In the genomic region with DNA sequence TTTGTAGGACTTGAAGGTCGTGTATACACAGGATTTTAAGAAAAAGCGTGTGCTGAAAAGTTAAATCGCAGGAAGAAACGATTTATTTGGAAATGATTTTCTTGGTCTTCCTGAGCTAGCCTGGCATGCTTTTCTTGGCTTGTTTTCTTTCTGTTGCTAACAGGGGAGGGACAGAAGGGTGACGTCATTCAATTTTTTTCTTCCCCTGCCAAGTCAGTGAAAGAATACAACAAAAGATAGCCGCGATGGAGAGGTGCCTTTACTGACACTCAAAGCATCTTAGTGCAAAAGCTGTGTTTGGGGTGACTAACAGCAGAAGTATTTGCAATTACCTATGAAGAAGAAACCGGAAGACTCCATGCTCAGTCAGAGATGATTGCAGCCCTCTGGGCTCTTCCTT, we compare ENCODE assay signal across 21 mouse cellular contexts. TPM values are rescaled to one million over a fixed set of nuclear protein-coding genes. Genes with fewer than 3 reads are reported as not detected.
DNase-seq lines count a peak whose midpoint lies in the region; ATAC-seq and TF ChIP-seq lines count a peak whose summit lies in the region.
"Had no signal": no experiment of that assay in that cellular context is flagged by ENCODE, and none has a peak within 500 bp of the region (broad histone marks: within the 10 kb centered on the region; RNA-seq: fewer than 3 reads in every experiment).

No protein-coding gene starts in this region.

- H3K36me3 ChIP-seq in forebrain, embryonic 14.5 days (ENCODE audit: control insufficient read depth, insufficient read depth, low read length): no peaks in the 10 kb centered on the region
- no peaks in the 10 kb centered on the region for H3K36me3 ChIP-seq in forebrain, embryonic 12.5 days (replicated peaks)
- no peaks in the 10 kb centered on the region for H3K36me3 ChIP-seq in lung, embryonic 14.5 days (ENCODE audit: insufficient read depth)
- H3K36me3 ChIP-seq in forebrain, postnatal 0 days (ENCODE audit: insufficient read depth): no peaks in the 10 kb centered on the region
- H3K36me3 ChIP-seq: heart, embryonic 15.5 days; kidney, embryonic 15.5 days; limb, embryonic 12.5 days had no signal

- H3K4me1 ChIP-seq in forebrain, embryonic 14.5 days (ENCODE audit: control insufficient read depth, insufficient read depth, low read length): no peaks in the 10 kb centered on the region
- H3K4me1 ChIP-seq in forebrain, embryonic 12.5 days: no peaks in the 10 kb centered on the region; the same call in 1 of the 2 replicates
- no peaks in the 10 kb centered on the region for H3K4me1 ChIP-seq in lung, embryonic 14.5 days (ENCODE audit: insufficient read depth)
- no peaks in the 10 kb centered on the region for H3K4me1 ChIP-seq in forebrain, postnatal 0 days (ENCODE audit: insufficient read depth)
- H3K4me1 ChIP-seq: heart, embryonic 15.5 days; kidney, embryonic 15.5 days had no signal

- H3K9me3 ChIP-seq in forebrain, embryonic 14.5 days (replicated peaks; ENCODE audit: control insufficient read depth, low read length): no peaks in the 10 kb centered on the region
- H3K9me3 ChIP-seq in forebrain, embryonic 12.5 days: no peaks in the 10 kb centered on the region
- H3K9me3 ChIP-seq in lung, embryonic 14.5 days (ENCODE audit: low read depth, low read length): no peaks in the 10 kb centered on the region
- no peaks in the 10 kb centered on the region for H3K9me3 ChIP-seq in forebrain, postnatal 0 days (ENCODE audit: low read length)
- H3K9me3 ChIP-seq: heart, embryonic 15.5 days; kidney, embryonic 15.5 days; limb, embryonic 12.5 days had no signal

- no peak for ATAC-seq in forebrain, embryonic 14.5 days
- no peak for ATAC-seq in forebrain, embryonic 12.5 days (ENCODE audit: low FRiP score)
- ATAC-seq in lung, embryonic 14.5 days (ENCODE audit: insufficient read depth): no peak
- no peak for ATAC-seq in forebrain, postnatal 0 days
- ATAC-seq: CD4-positive, CD25-positive, alpha-beta regulatory T cell, adult 4 months; midbrain, embryonic 16.5 days had no signal

- no peak overlapping the region for H3K27ac ChIP-seq in forebrain, embryonic 14.5 days (ENCODE audit: low read depth, low read length)
- H3K27ac ChIP-seq in forebrain, embryonic 12.5 days: no peak overlapping the region
- no peak overlapping the region for H3K27ac ChIP-seq in lung, embryonic 14.5 days (ENCODE audit: low read depth)
- H3K27ac ChIP-seq in forebrain, postnatal 0 days (ENCODE audit: low read depth, low read length): no peak overlapping the region
- H3K27ac ChIP-seq: gastrocnemius, adult 2 months; heart, embryonic 15.5 days; hindbrain, embryonic 14.5 days; kidney, embryonic 15.5 days; limb, embryonic 12.5 days; liver, embryonic 14.5 days had no signal

- no peak overlapping the region for H3K9ac ChIP-seq in forebrain, embryonic 14.5 days (ENCODE audit: low read length)
- H3K9ac ChIP-seq in forebrain, embryonic 12.5 days: no peak overlapping the region
- H3K9ac ChIP-seq in lung, embryonic 14.5 days: no peak overlapping the region
- H3K9ac ChIP-seq in forebrain, postnatal 0 days: no peak overlapping the region
- H3K9ac ChIP-seq: heart, embryonic 15.5 days; hindbrain, embryonic 14.5 days; kidney, embryonic 15.5 days; limb, embryonic 12.5 days; liver, embryonic 14.5 days had no signal

- peak; percentile 57 for DNase-seq in forebrain, embryonic 14.5 days (ENCODE audit: low spot score)
- peak; percentile 31 for DNase-seq in lung, embryonic 14.5 days
- no peak for DNase-seq in lung, postnatal 36 days
- peak; percentile 56 for DNase-seq in NIH3T3 (ENCODE audit: low read depth)
- DNase-seq in forebrain, postnatal 0 days: peak; percentile 6
- no peak for DNase-seq in ovary, postnatal 14 days (ENCODE audit: low spot score)
- DNase-seq: cerebellum, adult 9-10 months; embryo, embryonic 11 days; gastrocnemius, adult 2 months; heart, adult 18-20 months; right cerebral cortex, postnatal 4 days; thymus, postnatal 4 days had no signal

- 30% methylated on average over 8 of the region's 8 CpGs for WGBS in forebrain, embryonic 14.5 days
- 47% methylated on average over 8 of the region's 8 CpGs for WGBS in forebrain, embryonic 12.5 days
- WGBS in lung, embryonic 14.5 days: 50% methylated on average over 8 of the region's 8 CpGs
- WGBS in forebrain, postnatal 0 days: 25% methylated on average over 8 of the region's 8 CpGs

- H3K27me3 ChIP-seq in forebrain, embryonic 14.5 days (replicated peaks; ENCODE audit: control insufficient read depth, insufficient read depth, low read length): no peaks in the 10 kb centered on the region
- H3K27me3 ChIP-seq in forebrain, embryonic 12.5 days: no peaks in the 10 kb centered on the region
- no peaks in the 10 kb centered on the region for H3K27me3 ChIP-seq in lung, embryonic 14.5 days (ENCODE audit: insufficient read depth, low read length)
- H3K27me3 ChIP-seq in forebrain, postnatal 0 days (ENCODE audit: insufficient read depth, low read length): no peaks in the 10 kb centered on the region
- H3K27me3 ChIP-seq: heart, embryonic 15.5 days; kidney, embryonic 15.5 days; limb, embryonic 12.5 days had no signal

- no peak overlapping the region for H3K4me3 ChIP-seq in forebrain, embryonic 14.5 days (ENCODE audit: low read depth, low read length)
- H3K4me3 ChIP-seq in forebrain, embryonic 12.5 days (replicated peaks): no peak overlapping the region
- no peak overlapping the region for H3K4me3 ChIP-seq in lung, embryonic 14.5 days (ENCODE audit: low read depth, low read length)
- no peak overlapping the region for H3K4me3 ChIP-seq in forebrain, postnatal 0 days (ENCODE audit: low read depth, low read length)
- H3K4me3 ChIP-seq: gastrocnemius, adult 2 months; heart, embryonic 15.5 days; kidney, embryonic 15.5 days; limb, embryonic 12.5 days had no signal

- no peak overlapping the region for H3K4me2 ChIP-seq in forebrain, embryonic 14.5 days (ENCODE audit: low read length)
- no peak overlapping the region for H3K4me2 ChIP-seq in forebrain, embryonic 12.5 days
- H3K4me2 ChIP-seq in lung, embryonic 14.5 days: no peak overlapping the region
- no peak overlapping the region for H3K4me2 ChIP-seq in forebrain, postnatal 0 days (ENCODE audit: low read depth)
- H3K4me2 ChIP-seq: heart, embryonic 15.5 days; hindbrain, embryonic 14.5 days; kidney, embryonic 15.5 days; limb, embryonic 12.5 days had no signal

- TF ChIP-seq CTCF in lung, embryonic 14.5 days (IDR thresholded peaks at IDR 0.05; ENCODE audit: low read depth): no peak
- no peak for TF ChIP-seq CTCF in forebrain, postnatal 0 days (IDR thresholded peaks at IDR 0.05; ENCODE audit: low read depth)

RNA-seq across cellular contexts. Expression of gene Elovl7, which starts 48.8 kb away (rescaled TPM):
- 1.3 and 1.6 TPM in 2 replicates for polyA plus RNA-seq in forebrain, embryonic 14.5 days (2014; fragmentation: Nextera tagmentation; extraction: Ambion mirVana)
- 0.57 and 1.3 TPM in 2 replicates for polyA plus RNA-seq in forebrain, embryonic 12.5 days (2016; fragmentation: Nextera tagmentation; extraction: Ambion mirVana)
- polyA plus RNA-seq in lung, embryonic 14.5 days (2014; fragmentation: Nextera tagmentation; extraction: Ambion mirVana): 9.7 and 9.9 TPM in 2 replicates
- 2.6 TPM in 2 replicates for total RNA-seq in forebrain, postnatal 0 days (2014; rRNA removed)
- polyA plus RNA-seq in forebrain, postnatal 0 days (2015; fragmentation: Nextera tagmentation; extraction: Ambion mirVana): 2.0 and 2.9 TPM in 2 replicates
- total RNA-seq: MEL had no signal

RNA-seq across cellular contexts. Expression of gene Depdc1b, which starts 53.1 kb away (rescaled TPM):
- polyA plus RNA-seq in forebrain, embryonic 14.5 days (2014; fragmentation: Nextera tagmentation; extraction: Ambion mirVana): 4.5 and 6.8 TPM in 2 replicates
- 18.2 and 22.6 TPM in 2 replicates for polyA plus RNA-seq in forebrain, embryonic 12.5 days (2016; fragmentation: Nextera tagmentation; extraction: Ambion mirVana)
- polyA plus RNA-seq in lung, embryonic 14.5 days (2014; fragmentation: Nextera tagmentation; extraction: Ambion mirVana): 17.3 and 20.2 TPM in 2 replicates
- 1.8 and 3.1 TPM in 2 replicates for total RNA-seq in forebrain, postnatal 0 days (2014; rRNA removed)
- polyA plus RNA-seq in forebrain, postnatal 0 days (2015; fragmentation: Nextera tagmentation; extraction: Ambion mirVana): 0.50 and 0.51 TPM in 2 replicates
- total RNA-seq: gastrocnemius, adult 2 months had no signal

Comparison
In these comparisons a context has a peak if more than half of its experiments do, and no peak if none do; other contexts are left out.
1. DNase-seq: peak in forebrain, embryonic 14.5 days (single experiment), lung, embryonic 14.5 days (single experiment), NIH3T3 (single experiment) and forebrain, postnatal 0 days (single experiment); none in lung, postnatal 36 days (single experiment) and ovary, postnatal 14 days (single experiment).